Mouse (Mus musculus) A20 (cell line): ENCODE measurements around the gene Fhad1.

Source experiments
- DNase-seq: peaks from one replicate; pipeline ENCODE4 v3.0.0-alpha.2; 2011; ENCODE audit warnings: low read depth, low spot score

The Fhad1 gene

DNA sequence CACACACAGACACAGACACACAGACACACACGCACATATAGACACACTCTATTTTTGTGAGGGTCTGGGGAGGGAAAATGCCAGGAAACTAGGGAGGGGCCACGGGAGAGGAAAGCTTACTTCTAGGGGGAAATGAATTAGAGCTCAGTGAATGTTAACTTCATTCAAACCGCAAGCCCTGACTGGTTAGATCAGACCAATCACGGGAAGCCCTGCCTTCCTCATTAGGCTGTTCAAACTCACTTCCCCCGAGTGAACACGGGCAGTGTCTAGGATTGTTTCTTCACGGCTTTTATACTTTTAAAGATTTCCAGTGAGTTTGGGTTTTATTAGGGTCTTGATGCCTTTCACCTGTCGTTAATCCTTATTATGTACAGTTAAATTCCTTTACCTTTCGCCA lies 37.5 kb downstream of the Fhad1 start:
- DNase-seq: peak; percentile 70

DNA sequence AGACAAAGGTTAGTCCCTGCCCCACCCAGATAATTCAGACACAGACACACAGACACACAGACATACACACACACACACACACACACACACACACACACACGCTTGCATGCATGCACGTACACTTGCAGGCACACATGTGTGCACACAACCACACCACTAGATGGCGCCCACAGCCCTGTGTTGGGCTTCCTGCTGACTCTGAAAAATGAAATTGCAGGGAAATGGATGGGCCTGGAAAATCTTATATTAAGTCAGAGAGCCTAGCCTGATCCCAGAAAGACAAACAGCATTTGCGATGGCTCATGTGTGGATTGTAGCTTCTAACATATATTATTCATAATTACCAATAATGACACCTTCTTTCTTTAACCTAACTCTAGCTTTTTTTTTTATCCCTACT lies 38.7 kb downstream of the Fhad1 start:
- DNase-seq: peak; percentile 72

DNA sequence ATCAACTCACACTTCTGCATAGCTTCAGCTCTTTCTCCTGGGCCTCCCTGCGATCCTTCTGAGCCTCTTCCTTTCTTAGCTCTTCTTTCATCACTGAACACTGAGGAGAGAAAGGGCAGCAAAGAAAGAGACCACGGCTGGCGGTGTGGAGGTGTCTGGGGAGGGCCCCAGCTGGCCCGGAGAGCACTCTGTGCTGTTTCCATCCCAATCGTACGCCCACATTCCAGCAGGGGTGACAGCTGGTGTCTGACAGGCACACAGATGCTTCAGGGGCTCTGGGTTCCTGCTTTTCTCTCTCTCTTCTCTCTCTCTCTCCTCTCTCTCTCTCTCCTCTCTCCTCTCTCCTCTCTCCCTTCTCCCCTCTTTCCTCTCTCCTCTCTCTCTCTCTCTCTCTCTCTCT lies 50.3 kb downstream of the Fhad1 start:
- DNase-seq: no peak

DNA sequence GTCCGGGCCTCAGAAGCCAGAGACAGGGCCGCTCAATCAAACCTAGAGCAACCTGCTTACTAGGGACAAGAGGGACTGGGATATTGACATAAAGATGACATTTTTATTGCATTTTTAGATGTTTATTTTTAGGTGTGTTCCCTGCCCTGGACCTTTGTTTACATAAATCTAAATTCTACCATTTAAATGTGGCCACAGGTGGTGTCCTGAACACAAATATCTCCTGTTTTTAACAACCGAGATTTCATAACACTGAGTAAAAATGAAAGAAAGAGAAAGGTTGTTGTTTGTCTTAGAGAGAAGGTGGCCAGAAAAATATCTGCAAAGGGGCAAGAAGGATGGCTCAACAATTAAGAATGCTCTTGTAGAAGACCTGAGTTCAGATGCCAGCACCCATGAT lies 51.0 kb downstream of the Fhad1 start:
- peak; percentile 74 for DNase-seq

DNA sequence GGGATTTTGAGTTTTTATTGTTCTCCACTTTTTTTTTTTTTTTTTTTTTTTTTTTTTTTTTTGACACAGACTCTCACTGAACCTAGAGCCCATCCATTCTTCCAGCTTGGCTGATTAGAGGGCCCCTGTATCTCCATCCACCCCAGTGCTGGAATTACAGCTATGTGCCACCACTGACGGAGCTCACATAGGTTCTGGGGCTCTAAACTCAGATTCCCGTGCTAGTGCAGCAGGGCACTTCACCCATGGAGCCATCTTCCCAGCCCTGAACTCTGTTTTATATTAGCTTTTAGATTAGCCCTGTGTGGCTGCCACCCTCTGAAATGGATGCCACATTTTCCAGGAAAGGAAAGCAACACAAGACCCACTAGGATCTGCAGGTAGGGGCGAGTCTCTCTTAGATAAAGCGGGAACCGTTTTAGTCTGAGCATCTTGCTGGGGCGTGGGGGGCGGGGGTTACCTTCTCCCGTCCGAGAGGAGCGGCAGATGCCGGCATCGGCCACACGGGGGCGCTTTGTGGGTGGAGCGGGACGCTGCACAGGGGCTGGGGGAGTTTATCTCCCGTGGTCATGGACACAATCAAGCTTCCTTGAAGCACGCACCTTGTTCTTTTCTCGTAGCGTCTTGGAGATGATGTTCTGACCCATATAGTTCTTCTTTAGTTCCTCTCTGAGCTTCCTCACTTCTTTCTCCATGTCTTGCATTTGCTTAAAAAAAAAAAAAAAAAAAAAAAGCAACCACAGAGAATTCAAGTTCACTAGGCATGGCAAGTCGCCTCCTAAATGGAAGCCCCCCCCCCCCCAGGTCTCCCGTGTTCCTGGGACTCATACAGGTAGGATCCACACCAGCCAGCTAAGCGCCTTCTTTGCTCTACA lies 51.8 kb downstream of the Fhad1 start:
- DNase-seq: peak; percentile 86

DNA sequence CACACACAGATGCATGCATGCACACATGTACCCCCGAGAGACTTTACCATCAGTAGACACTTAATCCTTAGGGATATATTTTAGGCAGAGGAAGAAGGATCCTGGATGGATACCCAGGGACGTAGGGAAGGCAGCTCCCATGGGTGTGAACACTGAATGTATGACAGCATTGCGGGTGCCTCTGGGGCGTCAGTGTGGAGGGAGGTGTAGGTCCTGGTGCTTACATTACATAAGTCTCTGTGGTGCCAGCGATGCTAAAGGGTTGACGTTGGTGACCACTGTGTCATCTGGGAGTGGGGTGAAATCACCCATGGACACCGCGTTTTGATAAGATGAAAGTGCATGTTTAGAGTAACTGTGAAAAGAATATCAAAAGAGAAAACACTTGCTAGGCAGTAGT lies 54.8 kb downstream of the Fhad1 start:
- no peak for DNase-seq

DNA sequence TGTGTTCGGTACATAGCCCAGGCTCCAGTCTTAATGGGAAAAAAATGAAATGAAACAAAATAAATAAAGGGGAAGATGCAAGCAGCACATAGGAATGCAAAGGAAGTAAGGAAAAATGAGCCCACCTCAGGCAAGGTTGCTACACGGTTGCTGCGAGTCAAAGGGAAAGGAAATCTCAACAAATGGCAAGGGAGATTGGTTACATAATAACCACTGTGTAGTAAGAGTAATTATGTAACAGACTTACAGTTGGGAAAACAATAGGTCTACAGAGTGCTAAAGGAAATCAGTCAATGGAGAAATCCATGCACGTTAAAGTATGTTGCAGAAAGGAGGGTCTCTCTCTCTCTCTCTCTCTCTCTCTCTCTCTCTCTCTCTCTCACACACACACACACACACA lies 55.3 kb downstream of the Fhad1 start:
- no peak for DNase-seq

DNA sequence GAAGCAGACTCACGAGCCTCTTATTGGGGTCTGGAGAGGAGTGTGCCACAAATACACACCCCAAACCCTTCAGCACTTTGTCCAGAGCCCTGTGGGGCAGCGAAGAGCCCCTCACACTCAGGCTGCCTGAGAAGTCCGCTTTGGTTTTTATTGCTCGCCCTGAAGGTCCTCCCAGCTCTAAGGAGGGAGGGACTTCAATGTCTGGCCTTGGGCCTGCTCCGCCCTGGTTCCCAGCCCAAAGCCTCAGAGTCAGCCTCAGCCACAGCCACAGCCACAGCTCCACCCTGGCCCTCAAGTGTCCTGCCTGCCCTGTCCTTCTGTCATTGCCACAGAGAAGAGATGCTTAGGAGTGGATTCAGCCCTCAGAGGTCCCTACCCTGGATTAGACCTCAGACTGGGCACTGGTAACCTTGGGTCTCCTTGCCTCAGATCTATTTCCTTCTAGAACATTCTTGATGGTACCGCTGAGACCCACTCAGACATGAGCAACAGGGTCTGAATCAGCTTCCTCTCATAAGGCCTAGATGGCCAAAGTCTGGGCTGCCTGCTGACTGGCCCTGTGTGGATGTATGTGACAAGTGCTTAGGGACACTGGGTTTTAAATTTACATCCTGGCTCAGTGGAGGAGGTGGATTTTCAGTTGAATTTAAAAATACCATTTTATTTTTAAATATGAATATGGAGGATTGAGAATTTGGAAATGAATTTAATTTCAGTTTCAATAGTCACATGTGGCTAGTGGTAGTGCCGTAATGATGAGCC lies 56.1 kb downstream of the Fhad1 start:
- no peak for DNase-seq

DNA sequence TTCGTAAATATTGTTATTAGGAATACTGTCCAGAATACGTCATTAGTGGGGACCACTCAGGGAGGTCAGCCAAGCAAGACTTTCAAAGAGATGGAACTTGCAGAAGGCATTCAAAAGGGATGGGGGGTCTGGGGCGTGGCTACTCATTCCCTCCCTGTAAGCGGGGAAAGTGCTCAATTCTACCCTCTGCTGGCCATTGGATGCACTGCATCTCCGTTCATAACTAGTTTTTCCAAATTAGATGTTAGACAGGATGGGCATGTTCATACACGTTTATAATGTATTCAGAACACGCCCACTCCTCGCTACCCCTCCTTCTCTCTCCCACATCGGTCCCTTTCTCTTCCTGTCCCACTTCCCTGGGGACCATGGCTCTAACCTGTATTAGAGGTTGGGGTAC lies 56.7 kb downstream of the Fhad1 start:
- DNase-seq: peak; percentile 87

DNA sequence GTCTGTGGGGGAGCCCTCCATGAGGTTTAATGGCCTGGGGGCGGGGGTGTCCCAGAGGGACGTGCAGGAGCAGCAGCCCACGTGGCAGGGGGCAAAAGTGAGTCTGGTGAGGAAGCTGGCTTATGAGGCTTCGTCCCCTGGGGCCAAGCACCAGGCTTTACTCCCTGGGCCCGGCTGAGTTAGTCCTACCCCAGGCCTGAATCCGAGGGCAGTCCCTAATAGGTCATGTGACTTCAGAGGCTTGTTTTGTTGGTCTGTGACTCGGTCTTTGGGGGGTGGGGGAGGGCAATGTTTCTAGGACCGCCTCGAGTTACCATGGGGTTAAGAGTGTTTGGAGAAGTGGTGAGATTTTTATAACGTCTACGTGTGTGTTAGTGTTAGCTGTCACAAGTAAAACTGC lies 57.1 kb downstream of the Fhad1 start:
- DNase-seq: peak; percentile 71

DNA sequence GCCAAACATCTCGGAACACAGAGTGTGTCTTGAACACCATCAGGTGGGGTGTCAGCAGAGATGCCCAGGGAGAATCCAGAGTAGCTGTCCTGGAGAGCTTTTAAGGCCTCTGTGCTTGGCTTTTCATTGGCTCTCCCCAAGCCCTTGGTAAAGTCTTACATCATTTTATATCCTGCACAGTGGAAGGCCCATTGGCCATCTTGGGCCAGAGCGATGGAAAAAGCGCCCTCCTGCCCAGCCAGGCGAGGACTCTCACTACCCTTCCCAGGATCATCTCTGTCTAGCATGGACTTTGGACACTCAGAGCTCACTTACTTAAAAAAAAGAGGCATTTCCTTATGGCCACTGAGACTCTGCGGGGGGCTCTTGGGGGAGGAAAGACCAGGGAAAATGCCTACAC lies 58.0 kb downstream of the Fhad1 start:
- DNase-seq: no peak

DNA sequence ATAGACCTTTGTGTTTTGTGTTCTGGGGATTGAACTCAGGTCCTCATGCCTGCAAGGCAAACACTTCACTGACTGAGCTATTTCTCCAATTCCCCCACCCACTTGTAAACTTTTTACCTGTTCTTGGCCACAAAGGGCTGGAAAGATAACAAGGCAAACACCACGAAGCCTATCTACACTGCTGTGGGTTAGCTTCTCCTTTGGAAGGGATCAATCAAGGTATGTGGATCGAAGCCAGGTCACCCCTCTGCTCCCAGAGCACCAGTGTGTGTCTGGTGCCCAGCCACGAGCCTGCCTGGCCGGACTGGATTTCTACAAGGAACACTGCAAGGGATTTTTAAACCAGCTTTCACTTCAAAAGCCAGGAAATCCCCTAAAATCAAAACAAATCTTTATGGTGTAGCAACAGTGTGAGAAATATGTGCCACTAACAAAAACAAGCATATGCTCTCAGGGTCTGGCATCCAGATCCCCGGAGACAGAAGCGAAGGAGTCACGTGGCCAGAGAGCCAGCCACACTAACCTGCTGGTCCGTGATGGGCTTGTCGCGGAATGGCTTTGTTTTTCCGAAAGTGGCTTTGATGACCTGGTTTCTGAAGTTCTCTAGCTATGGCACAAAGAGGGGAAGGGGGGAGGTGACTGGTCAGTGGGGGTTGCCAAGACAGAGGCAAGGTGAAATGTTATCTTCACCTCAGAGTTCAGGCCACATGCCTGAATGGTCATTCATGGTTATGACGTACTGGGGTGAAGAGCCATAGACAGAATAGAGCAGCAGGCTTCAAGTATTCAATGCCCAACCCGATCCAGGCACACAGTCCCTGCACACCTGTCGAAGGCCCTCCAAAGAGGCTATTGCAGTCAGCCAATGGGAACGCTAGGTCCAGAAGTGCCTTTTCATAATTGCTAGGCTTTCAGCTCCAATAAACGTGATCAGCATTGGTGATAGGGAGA lies 59.8 kb downstream of the Fhad1 start:
- no peak for DNase-seq

DNA sequence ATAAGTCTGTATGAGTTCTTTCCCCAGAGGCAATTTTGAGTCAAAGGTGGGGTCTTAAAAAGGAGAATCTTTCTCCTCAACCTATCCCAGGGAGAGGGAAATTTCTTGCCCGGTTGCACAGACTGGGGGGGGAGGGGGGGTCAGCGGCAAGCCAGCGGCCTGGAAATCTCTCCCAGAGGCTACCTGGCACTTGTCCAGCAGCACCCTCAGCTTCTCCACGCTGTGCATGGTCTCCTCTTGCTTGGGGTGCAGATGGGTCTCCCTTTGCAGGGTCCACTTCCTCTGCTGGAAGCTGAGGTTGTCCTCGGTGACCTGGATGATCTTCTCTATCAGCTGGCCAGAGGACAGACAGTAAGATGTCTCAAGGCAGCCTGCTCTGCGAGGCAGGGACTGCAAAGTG lies 61.0 kb downstream of the Fhad1 start:
- DNase-seq: no peak

DNA sequence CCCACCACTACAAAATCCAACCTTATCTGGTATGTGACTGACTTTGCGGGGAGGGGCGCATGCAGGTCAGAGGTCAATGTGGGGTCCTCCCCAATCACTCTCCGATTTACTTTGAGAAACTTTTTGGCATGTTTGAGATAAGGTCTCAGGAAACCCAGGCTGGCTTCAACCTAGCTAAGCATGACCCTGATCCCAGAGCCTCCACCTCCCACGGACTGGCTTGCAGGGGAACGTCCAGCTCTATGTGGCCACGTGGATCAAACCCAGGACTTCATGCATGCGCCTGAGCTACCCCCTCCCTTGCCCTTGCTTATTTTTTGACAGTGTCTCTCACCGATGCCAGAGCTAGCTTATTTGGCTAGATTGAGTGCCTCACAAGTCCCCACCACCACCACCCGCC lies 61.6 kb downstream of the Fhad1 start:
- no peak for DNase-seq

DNA sequence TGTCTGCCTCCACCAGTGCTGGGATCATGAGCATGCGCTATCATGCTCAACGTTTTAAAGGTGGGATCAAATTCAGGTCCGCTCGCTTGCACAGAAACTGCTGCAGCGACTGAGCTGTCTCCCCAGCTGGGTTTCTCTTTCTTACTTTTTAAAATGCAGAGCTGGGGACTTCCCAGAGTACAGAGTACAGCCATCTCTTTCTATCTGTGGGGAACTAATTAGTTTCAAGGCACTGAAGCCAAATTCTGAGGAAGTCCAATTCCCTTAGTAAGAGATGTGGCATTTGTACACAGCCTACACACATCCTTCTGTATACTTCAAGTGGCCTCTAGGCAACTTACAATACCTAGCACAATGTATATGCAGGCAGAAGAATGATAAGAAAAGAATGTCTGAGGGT lies 62.1 kb downstream of the Fhad1 start:
- peak; percentile 80 for DNase-seq

DNA sequence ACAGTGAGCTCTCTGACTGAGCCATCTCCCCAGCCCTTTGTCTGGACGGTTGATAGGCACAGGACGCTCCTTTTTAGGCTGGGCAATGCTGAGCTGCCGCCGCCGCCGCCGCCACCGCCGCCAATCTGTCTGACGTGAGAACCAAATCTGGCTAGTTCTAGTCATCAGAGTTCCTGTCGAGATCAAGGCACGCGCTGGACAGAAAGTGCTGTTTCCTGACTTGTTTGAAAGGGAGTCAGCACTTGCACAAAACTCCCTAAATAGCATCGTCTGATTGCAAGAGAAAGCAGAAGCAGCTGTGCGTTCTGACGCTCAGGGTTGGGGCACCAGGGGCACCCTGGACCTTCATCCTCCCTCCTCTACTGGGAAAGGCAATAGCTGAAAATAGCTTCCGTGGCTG lies 62.8 kb downstream of the Fhad1 start:
- peak; percentile 86 for DNase-seq

DNA sequence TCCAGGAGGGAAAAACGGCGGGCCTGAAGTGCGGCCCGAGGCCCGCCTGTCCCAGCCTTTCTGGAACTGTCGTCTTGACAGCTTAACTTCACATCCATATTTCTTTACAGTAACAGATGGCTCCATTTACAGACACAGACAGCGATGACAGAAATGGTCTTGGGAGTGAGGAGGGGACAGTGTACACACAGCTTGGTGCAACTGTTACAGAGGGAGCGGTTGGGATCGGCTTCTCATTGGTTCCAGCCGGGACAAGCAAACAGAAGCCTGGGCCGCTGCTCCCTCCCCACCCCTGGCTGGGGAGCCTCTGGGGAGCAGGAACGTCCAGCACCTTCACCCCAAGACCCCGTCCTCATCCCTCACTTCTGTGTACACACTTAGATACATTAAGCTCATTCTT lies 65.4 kb downstream of the Fhad1 start:
- no peak for DNase-seq

DNA sequence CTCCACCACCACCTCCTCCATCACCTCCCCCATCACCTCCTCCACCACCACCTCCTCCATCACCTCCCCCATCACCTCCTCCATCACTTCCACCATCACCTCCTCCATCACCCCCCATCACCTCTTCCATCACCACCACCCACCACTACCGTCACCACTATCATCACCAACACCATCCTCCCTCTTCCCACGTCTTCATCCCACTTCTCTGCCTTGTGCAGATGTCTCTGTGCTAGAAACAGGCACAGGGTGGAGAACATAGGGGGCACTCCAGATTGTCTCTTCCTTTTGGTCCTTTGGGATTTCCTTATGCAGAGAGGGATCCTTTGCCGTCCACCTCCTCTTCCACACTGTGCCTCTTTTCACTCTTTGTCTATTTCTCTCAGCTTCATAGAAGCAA lies 66.1 kb downstream of the Fhad1 start:
- DNase-seq: no peak

DNA sequence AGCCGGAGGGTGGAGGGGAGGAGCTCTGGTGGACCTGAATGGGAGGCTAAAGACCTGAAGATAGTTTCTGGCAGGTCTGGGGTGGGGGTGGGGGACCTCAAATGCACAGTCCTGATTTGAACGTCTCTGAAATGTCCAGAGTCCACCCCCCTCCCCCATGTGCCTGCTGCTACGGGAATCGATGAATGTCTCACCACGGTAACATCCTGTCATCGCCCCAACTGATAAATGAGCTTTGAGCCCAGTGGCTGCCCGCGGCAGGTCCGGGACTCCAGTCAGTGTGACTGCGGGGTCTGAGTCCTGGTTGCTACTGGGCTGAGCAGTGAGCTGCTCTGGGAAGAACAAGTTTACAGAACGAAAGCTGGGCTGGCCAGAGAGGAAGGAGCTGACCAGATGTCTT lies 72.5 kb downstream of the Fhad1 start:
- no peak for DNase-seq

DNA sequence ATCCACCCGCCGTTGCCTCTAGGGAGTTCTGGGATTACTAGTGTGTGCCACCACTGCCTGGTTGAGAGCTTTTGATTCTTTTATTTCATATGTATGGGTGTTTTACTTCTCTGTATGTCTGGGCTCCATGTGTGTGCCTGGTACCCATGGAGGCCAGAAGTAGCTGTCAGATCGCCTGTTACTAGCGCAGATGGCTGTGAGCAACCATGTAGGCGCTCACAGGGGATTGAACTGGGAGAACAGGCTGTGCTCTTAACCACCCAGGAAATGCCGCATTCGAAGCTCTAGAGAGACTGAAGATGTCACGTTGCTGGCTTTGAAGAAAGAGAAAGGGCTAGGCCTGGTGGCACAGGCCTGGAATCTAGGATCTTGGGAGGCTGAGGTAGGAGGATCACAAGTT lies 73.6 kb downstream of the Fhad1 start:
- DNase-seq: no peak

DNA sequence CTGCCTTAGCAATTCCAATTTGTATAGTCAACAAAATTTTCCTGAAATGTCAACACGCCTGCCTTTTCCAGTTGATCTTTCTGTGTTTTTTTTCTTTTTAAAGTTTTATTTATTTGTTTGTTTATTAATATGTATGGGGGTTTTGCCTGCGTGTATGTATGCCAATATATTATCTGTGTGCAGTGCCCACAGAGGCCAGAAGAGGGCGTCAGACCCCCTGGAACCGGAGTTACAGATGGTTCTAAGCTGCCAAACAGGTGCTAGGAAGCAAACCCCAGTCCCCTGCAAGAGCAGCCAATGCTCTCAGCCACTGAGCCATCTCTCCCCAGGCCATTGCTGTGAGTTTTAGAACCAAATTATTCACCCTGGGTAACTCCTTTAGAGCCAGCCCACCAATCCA lies 76.3 kb downstream of the Fhad1 start:
- no peak for DNase-seq
